Mouse (Mus musculus): Measurements from ENCODE around the gene Palmd. TPM values are rescaled to one million over a fixed set of nuclear protein-coding genes. Genes with fewer than 3 reads are reported as not detected.
A peak's percentile ranks its signal among the peaks of the same experiment; 100 is the strongest.

The Palmd gene
- total and polyA plus RNA-seq, 2 experiments from 2014 or later, result 6.7 to 10.7 TPM

GRCm38 (mm10) chr3:116942751-116943150 lies 26.0 kb downstream of the Palmd start:
- DNase-seq (ENCODE audit: low spot score) (no peak), ATAC-seq (ENCODE audit: low FRiP score) (no peak)
- Histone ChIP-seq H3K27ac (ENCODE audit: low read depth, low read length) (no peak overlapping the region), H3K4me1 (ENCODE audit: insufficient read depth, low read length) (no peaks in the 10 kb centered on the region), H3K4me2 (ENCODE audit: low read depth, low read length, poor library complexity, severe bottlenecking) (no peak overlapping the region), H3K27me3 (ENCODE audit: insufficient read depth, low read length) (no peaks in the 10 kb centered on the region), H3K4me3 (ENCODE audit: low read depth, low read length) (no peak overlapping the region), H3K9me3 (ENCODE audit: low read length) (no peaks in the 10 kb centered on the region), H3K9ac (replicated peaks; ENCODE audit: low read length, poor library complexity, severe bottlenecking) (no peak overlapping the region), H3K36me3 (ENCODE audit: insufficient read depth, low read length) (no peaks in the 10 kb centered on the region)
- WGBS, result 72% methylated on average over 6 of the region's 6 CpGs
- no peak for TF ChIP-seq CTCF (IDR thresholded peaks at IDR 0.05)

GRCm38 (mm10) chr3:116941559-116942117 lies 27.1 kb downstream of the Palmd start:
- H3K27me3 ChIP-seq (ENCODE audit: insufficient read depth, low read length), result no peaks in the 10 kb centered on the region
- H3K9ac ChIP-seq (replicated peaks; ENCODE audit: low read length, poor library complexity, severe bottlenecking), result no peak overlapping the region
- no peaks in the 10 kb centered on the region for H3K4me1 ChIP-seq (ENCODE audit: insufficient read depth, low read length)
- no peak overlapping the region for H3K27ac ChIP-seq (ENCODE audit: low read depth, low read length)
- no peak overlapping the region for H3K4me2 ChIP-seq (ENCODE audit: low read depth, low read length, poor library complexity, severe bottlenecking)
- no peak for TF ChIP-seq CTCF (IDR thresholded peaks at IDR 0.05)
- no peaks in the 10 kb centered on the region for H3K9me3 ChIP-seq (ENCODE audit: low read length)
- DNase-seq (ENCODE audit: low spot score) (no peak), ATAC-seq (ENCODE audit: low FRiP score) (no peak)
- H3K4me3 ChIP-seq (ENCODE audit: low read depth, low read length), result no peak overlapping the region
- 97% methylated on average over 1 of the region's 1 CpGs for WGBS
- no peaks in the 10 kb centered on the region for H3K36me3 ChIP-seq (ENCODE audit: insufficient read depth, low read length)

DNA sequence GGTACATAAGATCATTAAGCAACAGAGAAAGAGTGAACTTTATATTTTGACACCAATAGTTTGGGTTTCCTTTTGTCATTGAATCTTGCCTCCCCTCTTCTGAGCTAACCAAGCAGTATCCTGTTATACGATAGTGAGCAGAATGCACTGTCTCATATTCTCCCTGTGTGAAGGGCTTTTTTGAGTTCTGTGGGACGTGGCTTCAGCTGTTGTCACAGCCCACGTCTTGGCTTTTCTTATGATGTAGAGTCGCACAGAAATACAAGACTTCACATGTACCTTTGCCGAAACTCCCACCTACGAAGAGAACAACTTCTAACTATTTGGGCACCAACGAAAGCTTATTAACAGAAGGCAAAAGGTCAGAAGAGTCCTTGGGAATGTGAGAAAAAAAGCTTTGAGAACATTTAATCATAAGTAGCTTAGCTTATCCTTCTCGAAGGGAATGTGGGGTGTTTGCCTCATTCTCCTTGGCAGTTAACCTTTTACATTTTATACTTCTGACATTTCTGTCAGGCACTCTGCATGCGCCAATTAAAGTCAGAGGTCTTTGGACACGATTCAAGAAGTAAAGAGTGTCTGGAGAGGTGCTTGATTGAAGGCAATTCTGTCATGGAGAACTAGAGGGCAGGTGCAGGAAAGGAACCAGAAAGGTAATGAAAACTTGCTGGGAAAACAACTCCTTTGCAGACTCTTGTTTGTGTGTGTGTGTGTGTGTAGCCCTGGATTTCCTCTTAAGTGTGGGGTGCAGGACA lies 27.8 kb downstream of the Palmd start:
- 76% methylated on average over 10 of the region's 10 CpGs for WGBS
- Histone ChIP-seq H3K27me3 (ENCODE audit: insufficient read depth, low read length) (no peaks in the 10 kb centered on the region), H3K9me3 (ENCODE audit: low read length) (no peaks in the 10 kb centered on the region), H3K4me1 (ENCODE audit: insufficient read depth, low read length) (no peaks in the 10 kb centered on the region), H3K4me2 (ENCODE audit: low read depth, low read length, poor library complexity, severe bottlenecking) (no peak overlapping the region), H3K4me3 (ENCODE audit: low read depth, low read length) (no peak overlapping the region), H3K27ac (ENCODE audit: low read depth, low read length) (no peak overlapping the region), H3K9ac (replicated peaks; ENCODE audit: low read length, poor library complexity, severe bottlenecking) (no peak overlapping the region), H3K36me3 (ENCODE audit: insufficient read depth, low read length) (no peaks in the 10 kb centered on the region)
- DNase-seq (ENCODE audit: low spot score), result no peak
- TF ChIP-seq CTCF (IDR thresholded peaks at IDR 0.05), result no peak
- ATAC-seq (ENCODE audit: low FRiP score), result no peak

- no peak overlapping the region for H3K4me2 ChIP-seq (ENCODE audit: low read depth, low read length, poor library complexity, severe bottlenecking)
- H3K27ac ChIP-seq (ENCODE audit: low read depth, low read length), result no peak overlapping the region
- no peaks in the 10 kb centered on the region for H3K36me3 ChIP-seq (ENCODE audit: insufficient read depth, low read length)
- ATAC-seq (ENCODE audit: low FRiP score), result no peak
- no peak for DNase-seq (ENCODE audit: low spot score)
- no peak overlapping the region for H3K4me3 ChIP-seq (ENCODE audit: low read depth, low read length)
- no peaks in the 10 kb centered on the region for H3K4me1 ChIP-seq (ENCODE audit: insufficient read depth, low read length)
- 49% methylated on average over 4 of the region's 4 CpGs for WGBS
- no peak for TF ChIP-seq CTCF (IDR thresholded peaks at IDR 0.05)
- H3K9me3 ChIP-seq (ENCODE audit: low read length), result no peaks in the 10 kb centered on the region
- no peaks in the 10 kb centered on the region for H3K27me3 ChIP-seq (ENCODE audit: insufficient read depth, low read length)
- H3K9ac ChIP-seq (replicated peaks; ENCODE audit: low read length, poor library complexity, severe bottlenecking), result no peak overlapping the region
Measured at GRCm38 (mm10) chr3:116936934-116937691, 31.7 kb downstream of the Palmd start.

GRCm38 (mm10) chr3:116933158-116933557 lies 35.6 kb downstream of the Palmd start:
- no peak for TF ChIP-seq CTCF (IDR thresholded peaks at IDR 0.05)
- Histone ChIP-seq H3K4me2 (ENCODE audit: low read depth, low read length, poor library complexity, severe bottlenecking) (no peak overlapping the region), H3K27ac (ENCODE audit: low read depth, low read length) (no peak overlapping the region), H3K9ac (replicated peaks; ENCODE audit: low read length, poor library complexity, severe bottlenecking) (no peak overlapping the region), H3K27me3 (ENCODE audit: insufficient read depth, low read length) (no peaks in the 10 kb centered on the region), H3K36me3 (ENCODE audit: insufficient read depth, low read length) (no peaks in the 10 kb centered on the region), H3K9me3 (ENCODE audit: low read length) (no peaks in the 10 kb centered on the region), H3K4me3 (ENCODE audit: low read depth, low read length) (no peak overlapping the region), H3K4me1 (ENCODE audit: insufficient read depth, low read length) (no peaks in the 10 kb centered on the region)
- ATAC-seq (ENCODE audit: low FRiP score) (no peak), DNase-seq (ENCODE audit: low spot score) (no peak)
- 90% methylated on average over 1 of the region's 1 CpGs for whole genome bisulfite sequencing

DNA sequence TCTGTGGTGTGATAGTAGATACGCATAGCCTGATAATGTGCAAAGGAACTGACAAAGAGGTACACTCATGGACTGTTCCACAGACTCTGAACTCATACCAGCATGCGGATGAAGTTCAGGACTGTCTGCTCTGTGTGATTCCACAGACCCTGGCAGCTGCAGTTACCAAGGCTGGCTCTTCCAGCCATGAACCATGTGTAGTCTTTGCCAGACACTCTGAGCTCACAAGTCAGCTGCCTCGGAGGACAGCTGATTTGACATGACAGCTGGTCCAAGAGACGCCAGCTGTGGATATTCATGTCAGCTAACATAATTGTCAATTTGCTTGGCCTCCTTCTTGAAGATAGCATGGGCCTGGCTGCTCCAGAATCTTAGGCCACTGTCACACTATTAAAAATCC lies 39.8 kb downstream of the Palmd start:
- H3K4me2 ChIP-seq (ENCODE audit: low read depth, low read length, poor library complexity, severe bottlenecking), result no peak overlapping the region
- H3K4me1 ChIP-seq (ENCODE audit: insufficient read depth, low read length), result no peaks in the 10 kb centered on the region
- DNase-seq (ENCODE audit: low spot score) (peak; percentile 80), ATAC-seq (ENCODE audit: low FRiP score) (no peak; the same call in 1 of the 2 replicates)
- no peaks in the 10 kb centered on the region for H3K36me3 ChIP-seq (ENCODE audit: insufficient read depth, low read length)
- H3K27ac ChIP-seq (ENCODE audit: low read depth, low read length), result no peak overlapping the region
- WGBS, result 81% methylated on average over 4 of the region's 4 CpGs
- no peaks in the 10 kb centered on the region for H3K9me3 ChIP-seq (ENCODE audit: low read length)
- H3K4me3 ChIP-seq (ENCODE audit: low read depth, low read length), result no peak overlapping the region
- TF ChIP-seq CTCF (IDR thresholded peaks at IDR 0.05), result no peak
- no peaks in the 10 kb centered on the region for H3K27me3 ChIP-seq (ENCODE audit: insufficient read depth, low read length)
- H3K9ac ChIP-seq (replicated peaks; ENCODE audit: low read length, poor library complexity, severe bottlenecking), result no peak overlapping the region

Data from midbrain, postnatal 0 days (tissue).